Mouse (Mus musculus) urinary bladder, postnatal 25 days (tissue): Measurements from ENCODE around the gene Milr1.
A peak's percentile ranks its signal among the peaks of the same experiment; 100 is the strongest.
"Not testable (repeated sequence)": the region's sequence is repeated elsewhere in the genome, so short reads cannot be mapped to it uniquely, and the experiment has no call there.

Source experiments
- DNase-seq: peaks from one replicate; pipeline ENCODE4 v3.0.0; 2022; ENCODE audit warnings: low spot score

Milr1 gene

DNA sequence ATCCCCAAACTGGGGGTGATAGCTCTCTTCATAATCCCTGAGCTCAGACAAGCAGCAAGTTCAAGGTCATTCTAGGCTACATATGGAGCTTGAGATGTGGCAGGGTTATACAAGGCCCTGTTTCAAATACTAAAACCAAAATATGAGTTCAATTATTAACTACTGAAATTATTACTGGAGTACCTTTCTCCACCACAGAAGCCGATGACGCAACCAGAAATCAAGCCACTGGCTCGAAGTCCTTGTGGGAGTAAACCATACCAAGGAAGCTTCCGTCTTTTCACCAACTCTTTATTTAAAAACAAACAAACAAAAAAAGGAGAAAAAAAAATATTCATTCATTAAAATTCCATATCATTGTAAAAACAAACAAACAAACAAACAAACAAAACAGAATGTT is 25.9 kb downstream of the Milr1 start:
- DNase-seq: no peak

- no peak for DNase-seq
Measured at GRCm38 (mm10) chr11:106777395-106777794, 26.4 kb downstream of the Milr1 start.

DNA sequence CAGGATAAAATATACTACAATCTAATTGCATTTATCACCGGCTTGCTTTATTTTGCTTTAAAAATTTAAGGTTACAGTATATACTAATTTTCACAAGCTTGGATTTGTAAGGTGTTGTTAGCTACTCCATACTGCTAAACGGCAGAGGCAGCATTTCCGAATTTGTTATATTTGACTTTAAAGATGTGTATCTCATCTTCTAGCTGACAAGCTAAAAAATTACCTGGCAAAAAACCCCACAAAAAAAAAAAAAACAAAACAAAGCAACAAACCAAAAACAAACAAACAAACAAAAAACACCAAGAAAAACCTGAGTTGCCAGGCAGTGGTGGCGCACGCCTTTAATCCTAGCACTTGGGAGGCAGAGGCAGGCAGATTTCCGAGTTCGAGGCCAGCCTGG is 27.1 kb downstream of the Milr1 start:
- no peak for DNase-seq

GRCm38 (mm10) chr11:106778589-106779387 is 27.8 kb downstream of the Milr1 start:
- DNase-seq: no peak

- DNase-seq: peak; percentile 88
Measured at GRCm38 (mm10) chr11:106779388-106780088, 28.5 kb downstream of the Milr1 start, which contains the start of gene Polg2. Polg2 (minus strand) TSS chr11:106779537.

DNA sequence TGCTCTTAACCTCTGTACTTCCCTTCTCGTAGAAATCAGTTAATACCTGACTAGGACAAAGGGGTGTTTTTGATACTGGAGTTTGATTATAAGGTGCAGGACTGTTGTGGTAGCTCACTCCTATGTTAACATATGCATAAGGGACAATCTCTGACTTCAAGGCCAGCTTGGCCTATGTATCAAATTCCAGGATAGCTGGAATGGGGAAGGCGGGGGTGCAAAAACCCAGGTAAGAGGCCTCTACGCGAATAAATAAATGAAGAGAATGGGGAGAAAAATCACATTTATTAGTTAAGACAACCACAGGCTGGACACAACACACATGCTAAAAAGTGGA is 29.0 kb downstream of the Milr1 start:
- no peak for DNase-seq

DNA sequence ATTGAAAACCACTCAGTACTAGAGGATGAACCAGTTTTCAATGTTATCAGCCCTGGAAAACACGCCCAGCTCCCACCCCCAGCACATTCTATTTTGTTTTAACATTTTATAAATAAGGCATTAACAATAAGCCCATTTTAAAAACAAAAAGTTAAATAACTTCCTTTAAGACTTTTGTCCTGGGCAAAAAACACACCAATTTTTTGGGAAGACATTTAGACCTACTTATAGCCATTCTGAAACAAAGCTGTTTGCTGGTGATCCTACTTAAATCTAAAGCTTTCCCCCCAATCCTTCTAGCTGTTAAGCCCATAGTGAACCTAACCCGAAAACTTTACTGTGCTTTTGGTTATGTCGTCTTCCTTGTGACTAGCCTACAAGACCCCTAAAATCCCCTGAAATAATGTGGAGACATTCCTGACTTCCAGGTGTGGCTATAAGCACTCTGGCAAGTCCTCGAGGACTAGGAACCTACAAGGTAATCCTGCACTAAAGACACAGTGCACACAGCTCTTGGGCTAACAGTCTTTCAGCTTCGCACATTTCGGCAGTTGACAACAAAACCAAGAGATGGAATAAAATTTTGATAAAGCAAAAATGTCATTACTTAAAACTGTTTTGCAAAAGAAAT is 29.7 kb downstream of the Milr1 start:
- DNase-seq: no peak

DNA sequence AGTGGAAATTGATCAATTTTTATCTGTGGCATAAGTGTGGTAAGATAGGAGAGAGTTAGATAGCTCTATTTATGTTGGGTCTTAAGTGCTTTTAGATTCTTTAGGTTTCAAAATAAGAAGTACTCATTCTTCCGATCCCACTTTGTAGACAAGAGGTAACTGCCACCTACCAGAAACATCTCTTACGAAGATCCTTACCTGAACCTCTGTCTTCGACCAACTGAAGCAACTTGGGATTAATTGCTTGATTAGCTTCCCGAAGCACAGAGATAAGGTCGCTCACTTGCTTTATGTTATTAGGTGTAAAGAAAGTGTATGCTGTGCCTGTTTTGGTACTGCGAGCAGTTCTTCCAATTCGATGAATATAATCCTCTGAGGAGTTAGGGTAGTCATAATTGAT is 31.2 kb downstream of the Milr1 start:
- not testable (repeated sequence) for DNase-seq

- no peak for DNase-seq
Measured at GRCm38 (mm10) chr11:106782841-106783764, 32.1 kb downstream of the Milr1 start.

- DNase-seq: no peak
Measured at GRCm38 (mm10) chr11:106784476-106784875, 33.5 kb downstream of the Milr1 start.

GRCm38 (mm10) chr11:106785043-106785442 is 34.0 kb downstream of the Milr1 start:
- DNase-seq: no peak

GRCm38 (mm10) chr11:106787131-106788025 is 36.4 kb downstream of the Milr1 start:
- DNase-seq: peak; percentile 81

DNA sequence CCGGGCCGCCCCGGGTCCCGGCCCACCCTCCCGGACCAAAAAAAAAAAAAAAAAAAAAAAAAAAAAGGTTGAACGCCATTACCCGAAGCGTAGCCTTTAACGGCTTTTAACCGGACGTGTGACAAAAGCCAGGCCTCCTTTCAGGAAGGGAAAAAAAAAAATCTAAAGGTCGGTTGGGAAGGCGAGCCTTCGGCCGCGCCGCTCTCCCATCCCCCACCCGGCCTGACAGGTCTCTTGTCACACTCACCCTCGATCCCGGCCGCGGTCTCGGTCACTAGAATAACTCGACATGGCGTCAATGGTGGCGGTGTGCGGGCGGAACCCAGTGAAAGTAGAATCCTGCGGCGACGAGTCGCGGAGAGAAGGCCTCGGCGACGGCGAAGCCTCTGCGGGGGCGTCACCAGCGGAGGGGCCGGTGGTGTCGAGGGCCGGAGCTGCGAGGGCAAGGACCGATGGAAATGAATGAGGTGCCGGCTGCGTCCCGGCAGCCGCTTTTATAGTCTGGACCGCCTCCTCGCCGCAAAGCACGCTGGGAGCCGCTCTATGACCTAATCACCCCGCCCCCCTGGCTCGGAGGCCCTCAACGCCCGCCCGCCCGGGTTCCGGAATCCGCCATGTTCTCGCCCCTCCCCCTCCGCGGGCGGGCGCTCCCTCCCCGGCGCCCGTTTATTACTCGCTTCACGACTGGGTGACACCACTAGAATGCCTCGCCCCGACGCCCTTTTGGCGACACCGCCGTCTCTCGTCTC is 37.2 kb downstream of the Milr1 start:
- DNase-seq: peak; percentile 99

GRCm38 (mm10) chr11:106788775-106789459 is 37.9 kb downstream of the Milr1 start, which contains the start of the genes Ddx5 and Cep95:
Ddx5 (minus strand) TSS chr11:106789185.
Cep95 (plus strand) TSS chr11:106789252.
- DNase-seq: peak; percentile 92

GRCm38 (mm10) chr11:106789649-106790048 is 38.6 kb downstream of the Milr1 start:
- DNase-seq: no peak

DNA sequence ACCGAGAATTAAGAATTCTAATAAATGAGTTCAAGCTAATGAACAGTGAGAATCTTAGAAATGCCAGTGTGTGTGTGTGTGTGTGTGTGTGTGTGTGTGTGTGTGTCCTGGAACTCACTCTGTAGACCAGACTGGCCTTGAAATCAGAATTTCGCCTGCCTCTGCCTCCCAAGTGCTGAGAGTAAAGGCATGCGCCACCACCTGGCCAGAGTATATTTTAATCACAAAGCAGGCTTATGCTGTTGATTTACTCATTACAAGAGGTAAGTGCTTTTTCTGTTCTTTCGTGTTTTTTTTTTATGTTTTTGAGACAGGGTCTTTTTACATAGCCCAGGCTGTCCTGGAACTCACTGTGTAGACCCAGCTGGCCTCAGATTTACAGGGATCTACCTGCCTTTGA is 42.8 kb downstream of the Milr1 start:
- DNase-seq: no peak

DNA sequence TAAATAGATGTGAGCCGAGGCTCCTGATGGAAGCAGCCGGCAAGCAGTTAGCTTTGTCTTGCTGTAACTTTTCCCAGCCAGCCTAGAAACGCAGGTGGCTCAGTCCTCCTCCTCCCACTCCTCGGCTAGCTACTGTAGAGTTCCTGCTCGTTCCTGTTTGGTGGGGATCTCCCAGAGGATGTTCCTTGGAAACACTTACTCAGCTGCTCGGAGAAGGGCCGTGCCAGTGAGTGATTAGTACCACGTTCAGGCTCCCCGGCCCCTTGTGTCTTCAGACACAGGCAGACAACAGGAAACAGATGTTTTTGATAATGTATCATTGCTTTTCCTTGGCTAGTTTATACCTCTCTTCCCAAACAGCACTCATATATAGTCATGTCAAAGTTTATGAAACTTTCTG is 44.7 kb downstream of the Milr1 start:
- DNase-seq: no peak

DNA sequence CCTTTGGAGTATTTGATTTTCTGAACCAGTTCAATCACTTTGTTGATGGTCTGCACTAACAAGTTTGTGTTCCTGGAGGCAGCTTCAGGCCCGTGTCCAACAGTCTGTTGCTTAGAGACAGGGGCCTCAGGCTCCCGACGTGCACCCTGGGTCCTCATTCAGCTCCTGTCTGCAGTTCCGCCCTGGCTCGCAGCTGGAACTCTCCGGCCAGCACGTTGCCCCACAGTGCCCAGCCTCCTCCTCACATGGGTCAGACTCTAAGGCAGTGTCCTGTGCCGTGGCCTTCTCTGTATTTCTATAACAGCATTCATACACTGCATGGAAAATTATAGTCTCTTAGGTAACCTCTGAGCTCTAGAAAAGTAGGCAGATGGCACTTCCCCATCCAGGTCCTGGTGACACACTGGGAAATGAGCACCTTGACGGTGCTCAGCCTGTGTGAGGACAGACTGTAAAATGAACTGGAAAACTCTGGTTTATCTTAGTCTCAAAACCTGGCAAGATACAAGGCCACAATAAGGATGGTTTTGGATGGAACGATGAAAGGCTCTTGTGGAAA is 51.1 kb downstream of the Milr1 start:
- no peak for DNase-seq

GRCm38 (mm10) chr11:106807442-106807841 is 56.4 kb downstream of the Milr1 start:
- DNase-seq: not testable (repeated sequence)
